Mouse (Mus musculus) heart, embryonic 15.5 days (tissue): ENCODE data around the gene Apoo. TPM values are rescaled to one million over a fixed set of nuclear protein-coding genes. Genes with fewer than 3 reads are reported as not detected.
"Not testable (repeated sequence)": the region's sequence is repeated elsewhere in the genome, so short reads cannot be mapped to it uniquely, and the experiment has no call there.

Experiments
- ATAC-seq: fragments of 200-750 bp; cut with Nextera tagmentation; replicated peaks from 2 replicates; pipeline ENCODE4 v1.8.0; 2017; ENCODE audit warnings: low read depth, moderate TSS enrichment; ENCODE audit not compliant: insufficient number of reproducible peaks, insufficient read depth, low FRiP score
- H3K27ac ChIP-seq: fragments of 300-500 bp; sonication (generic); 2 replicates; pipeline ENCODE4 v1.5.1; 2015; ENCODE audit warnings: mild to moderate bottlenecking, inconsistent platforms
- H3K27me3 ChIP-seq: fragments of 300-500 bp; sonication (generic); 2 replicates; pipeline ENCODE4 v1.6.1; 2015; ENCODE audit warnings: inconsistent platforms
- H3K36me3 ChIP-seq: fragments of 300-500 bp; sonication (generic); 2 replicates; pipeline ENCODE4 v1.6.1; 2015; ENCODE audit warnings: mild to moderate bottlenecking, inconsistent platforms
- H3K4me1 ChIP-seq: fragments of 300-500 bp; sonication (generic); replicated peaks from 2 replicates; pipeline ENCODE4 v1.6.1; 2015; ENCODE audit warnings: inconsistent platforms
- H3K4me2 ChIP-seq: fragments of 300-500 bp; sonication (generic); 2 replicates; pipeline ENCODE4 v1.6.1; 2015; ENCODE audit warnings: inconsistent platforms, mild to moderate bottlenecking, moderate library complexity
- H3K4me3 ChIP-seq: fragments of 300-500 bp; sonication (generic); 2 replicates; pipeline ENCODE4 v1.5.1; 2015; ENCODE audit warnings: mild to moderate bottlenecking, inconsistent platforms
- H3K9ac ChIP-seq: fragments of 300-500 bp; sonication (generic); 2 replicates; pipeline ENCODE4 v1.6.1; 2015; ENCODE audit warnings: mild to moderate bottlenecking, inconsistent platforms
- H3K9me3 ChIP-seq: fragments of 300-500 bp; sonication (generic); replicated peaks from 2 replicates; pipeline ENCODE4 v1.6.1; 2016; ENCODE audit warnings: inconsistent platforms
- WGBS: fragments of 180-500 bp; shearing (Covaris S2); methylation state at CpG from one replicate; pipeline ENCODE4 v1.1.7; 2015; ENCODE audit warnings: mixed read lengths; 5-methylcytosine and 5-hydroxymethylcytosine counted together
- polyA plus RNA-seq: library from polyadenylated mRNA; unstranded; fragments of >200 nt; fragmentation: Nextera tagmentation; extraction: Ambion mirVana; gene quantifications from 2 replicates; pipeline ENCODE4 v1.2.1, GENCODE M21; 2015

Apoo gene
- 178 and 229 TPM in 2 replicates for polyA plus RNA-seq

GRCm38 (mm10) chrX:94366670-94367241 lies at the start of gene Apoo, which contains the start of gene Fam90a1b:
TSS of gene Apoo (plus strand) at chrX:94367117.
TSS of gene Fam90a1b (minus strand) at chrX:94366777.
- H3K27me3 ChIP-seq: peaks cover 57% of the 10 kb centered on the region
- 9% methylated on average over 46 of the region's 46 CpGs for WGBS

DNA sequence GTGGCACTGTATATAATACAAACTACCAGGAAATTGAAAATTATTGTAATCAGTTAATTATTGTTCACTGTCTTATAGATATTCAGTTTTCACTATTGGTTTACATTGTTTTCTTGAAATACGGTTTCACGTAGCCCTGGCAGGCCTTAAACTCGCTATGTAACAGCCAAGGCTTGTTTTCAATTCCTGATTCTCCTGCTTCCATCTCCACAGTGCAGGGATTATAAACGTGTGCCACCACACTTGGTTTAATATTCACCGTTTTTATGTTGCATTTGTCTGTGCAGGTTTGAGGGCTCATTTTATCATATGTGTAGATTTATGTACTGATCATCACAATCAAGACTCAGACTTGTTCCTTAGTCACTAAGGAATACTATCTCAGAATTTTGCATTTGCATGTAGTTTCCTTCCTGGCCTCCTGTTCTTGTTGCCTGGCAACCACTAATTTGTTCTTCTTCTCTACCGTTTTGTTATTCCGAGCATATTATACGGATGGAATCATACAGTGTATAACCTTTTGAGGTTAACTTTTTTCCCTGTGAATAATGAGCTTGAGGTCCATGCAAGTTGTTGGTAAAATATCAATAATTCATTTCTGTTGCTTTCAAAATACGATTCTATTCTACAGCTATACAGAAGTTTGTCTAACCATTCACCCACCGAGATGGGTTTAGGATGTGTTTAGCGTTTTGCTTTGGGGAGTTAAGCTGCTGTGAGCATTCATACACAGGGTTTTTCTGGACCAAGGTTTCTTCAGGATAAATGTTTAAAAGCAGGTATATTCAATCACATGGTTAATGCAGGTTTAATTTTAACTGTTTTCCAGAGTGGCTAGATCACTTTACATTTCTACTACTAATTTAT lies 45.6 kb upstream of the Apoo start:
- no peaks in the 10 kb centered on the region for H3K9me3 ChIP-seq
- H3K4me3 ChIP-seq: no peak overlapping the region
- H3K4me2 ChIP-seq: no peak overlapping the region
- ATAC-seq: no peak
- H3K36me3 ChIP-seq: no peaks in the 10 kb centered on the region
- H3K9ac ChIP-seq: no peak overlapping the region
- peaks cover 44% of the 10 kb centered on the region for H3K27me3 ChIP-seq
- WGBS: 80% methylated on average over 11 of the region's 11 CpGs
- H3K27ac ChIP-seq: no peak overlapping the region
- no peaks in the 10 kb centered on the region for H3K4me1 ChIP-seq

More at GRCm38 (mm10) chrX:94366670-94367241, at the start of gene Apoo, which contains the start of gene Fam90a1b:
- Histone ChIP-seq H3K36me3 (no peaks in the 10 kb centered on the region), H3K27ac (peak within 1 kb of the TSS; percentile 85), H3K4me1 (peaks cover 8% of the 10 kb centered on the region; the same call in 1 of the 2 replicates), H3K4me2 (peak within 1 kb of the TSS; percentile 63), H3K9ac (peak within 1 kb of the TSS; percentile 70), H3K4me3 (peak within 1 kb of the TSS; percentile 69), H3K9me3 (no peaks in the 10 kb centered on the region)
- ATAC-seq: peak; percentile 99

- not testable (repeated sequence) for H3K27ac ChIP-seq, H3K9ac ChIP-seq, H3K4me3 ChIP-seq, H3K4me2 ChIP-seq, H3K36me3 ChIP-seq, H3K9me3 ChIP-seq, ATAC-seq, H3K4me1 ChIP-seq
- H3K27me3 ChIP-seq: peaks cover 43% of the 10 kb centered on the region
- 87% methylated on average over 4 of the region's 4 CpGs for WGBS
Measured at GRCm38 (mm10) chrX:94343638-94344037, 23.3 kb upstream of the Apoo start.

GRCm38 (mm10) chrX:94365381-94365925 lies 1.5 kb upstream of the Apoo start:
- no peak for ATAC-seq
- Histone ChIP-seq H3K4me3 (peak overlapping the region; percentile 69), H3K27me3 (peaks cover 62% of the 10 kb centered on the region), H3K9me3 (no peaks in the 10 kb centered on the region), H3K4me1 (peaks cover 8% of the 10 kb centered on the region; the same call in 1 of the 2 replicates), H3K9ac (no peak overlapping the region), H3K36me3 (no peaks in the 10 kb centered on the region), H3K27ac (no peak overlapping the region), H3K4me2 (peak overlapping the region; percentile 63)
- WGBS: 26% methylated on average over 13 of the region's 14 CpGs

GRCm38 (mm10) chrX:94366029-94366428 lies 888 bp upstream of the Apoo start:
- no peak for ATAC-seq
- 22% methylated on average over 15 of the region's 16 CpGs for WGBS

GRCm38 (mm10) chrX:94367248-94367647 lies 331 bp downstream of the Apoo start:
- peak overlapping the region; percentile 85 for H3K27ac ChIP-seq
- peaks cover 8% of the 10 kb centered on the region; the same call in 1 of the 2 replicates for H3K4me1 ChIP-seq
- peak; percentile 24; the same call in 1 of the 2 replicates for ATAC-seq
- 19% methylated on average over 17 of the region's 17 CpGs for WGBS
- peak overlapping the region; percentile 69 for H3K4me3 ChIP-seq
- peak overlapping the region; percentile 51 for H3K4me2 ChIP-seq
- H3K9ac ChIP-seq: peak overlapping the region; percentile 70
- peaks cover 52% of the 10 kb centered on the region for H3K27me3 ChIP-seq
- H3K9me3 ChIP-seq: no peaks in the 10 kb centered on the region
- H3K36me3 ChIP-seq: no peaks in the 10 kb centered on the region

More at GRCm38 (mm10) chrX:94366029-94366428, 888 bp upstream of the Apoo start:
- H3K9me3 ChIP-seq: no peaks in the 10 kb centered on the region
- H3K27me3 ChIP-seq: peaks cover 57% of the 10 kb centered on the region
- H3K4me2 ChIP-seq: peak overlapping the region; percentile 63
- no peak overlapping the region for H3K27ac ChIP-seq
- H3K9ac ChIP-seq: no peak overlapping the region
- no peaks in the 10 kb centered on the region for H3K36me3 ChIP-seq
- H3K4me1 ChIP-seq: peaks cover 8% of the 10 kb centered on the region; the same call in 1 of the 2 replicates
- H3K4me3 ChIP-seq: peak overlapping the region; percentile 69

DNA sequence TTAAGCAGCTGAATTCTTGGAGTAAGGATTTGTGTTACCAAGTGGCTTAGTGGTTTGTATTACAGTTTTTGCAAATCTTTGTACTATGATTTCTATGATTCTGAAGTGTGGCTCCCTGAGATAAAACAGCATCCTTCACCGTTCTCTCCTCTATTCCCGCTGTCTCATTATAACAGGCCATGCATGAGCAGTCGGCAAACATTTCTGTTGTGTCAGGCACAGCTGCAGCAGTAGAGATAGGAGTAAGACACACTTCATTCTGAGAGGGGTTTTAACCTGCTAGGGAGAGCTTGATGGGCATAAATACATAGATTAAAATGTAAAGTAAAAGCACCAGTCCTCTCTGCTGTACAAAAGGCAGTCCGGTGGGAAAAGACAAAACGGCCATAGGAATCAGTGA lies 11.8 kb downstream of the Apoo start:
- H3K9ac ChIP-seq: no peak overlapping the region
- H3K9me3 ChIP-seq: no peaks in the 10 kb centered on the region
- H3K4me1 ChIP-seq: no peaks in the 10 kb centered on the region
- H3K4me2 ChIP-seq: no peak overlapping the region
- H3K4me3 ChIP-seq: no peak overlapping the region
- H3K36me3 ChIP-seq: no peaks in the 10 kb centered on the region
- peak overlapping the region; percentile 47; the same call in 1 of the 2 replicates for H3K27ac ChIP-seq
- no peak for ATAC-seq
- WGBS: 68% methylated on average over 5 of the region's 5 CpGs
- peaks cover 10% of the 10 kb centered on the region for H3K27me3 ChIP-seq

DNA sequence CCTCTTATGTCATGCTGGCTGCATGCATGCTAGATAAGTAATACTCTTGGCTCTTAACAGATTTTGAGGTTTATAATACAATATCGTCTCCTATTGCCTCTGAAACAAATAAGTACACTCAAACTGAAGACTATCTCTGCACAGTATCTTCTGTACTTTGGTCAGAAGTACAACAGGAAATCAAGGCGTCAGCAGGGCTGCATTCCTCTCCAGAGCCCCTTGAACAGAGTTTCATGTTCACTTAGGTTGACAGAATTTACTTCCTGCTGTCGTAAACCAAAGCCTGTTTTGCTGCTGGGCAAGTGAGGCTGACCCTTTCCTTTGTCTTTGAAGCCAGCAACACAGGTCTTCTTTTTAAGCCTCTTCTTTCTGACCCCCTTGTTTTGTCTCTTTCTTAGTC lies 42.1 kb downstream of the Apoo start:
- H3K4me3 ChIP-seq: no peak overlapping the region
- H3K36me3 ChIP-seq: no peaks in the 10 kb centered on the region
- 37% methylated on average over 3 of the region's 3 CpGs for WGBS
- H3K9me3 ChIP-seq: no peaks in the 10 kb centered on the region
- ATAC-seq: no peak
- H3K4me1 ChIP-seq: no peaks in the 10 kb centered on the region
- peaks cover 3% of the 10 kb centered on the region; the same call in 1 of the 2 replicates for H3K27me3 ChIP-seq
- no peak overlapping the region for H3K27ac ChIP-seq
- no peak overlapping the region for H3K4me2 ChIP-seq
- H3K9ac ChIP-seq: no peak overlapping the region

GRCm38 (mm10) chrX:94420210-94420609 lies 53.3 kb downstream of the Apoo start:
- WGBS: 83% methylated on average over 2 of the region's 2 CpGs

GRCm38 (mm10) chrX:94431548-94432375 lies 64.8 kb downstream of the Apoo start:
- WGBS: 43% methylated on average over 9 of the region's 9 CpGs
- H3K9me3 ChIP-seq: no peaks in the 10 kb centered on the region
- no peak overlapping the region for H3K4me2 ChIP-seq
- no peak for ATAC-seq
- no peak overlapping the region for H3K4me3 ChIP-seq
- no peak overlapping the region for H3K27ac ChIP-seq
- H3K4me1 ChIP-seq: no peaks in the 10 kb centered on the region
- no peak overlapping the region for H3K9ac ChIP-seq
- H3K36me3 ChIP-seq: no peaks in the 10 kb centered on the region
- H3K27me3 ChIP-seq: peaks cover 7% of the 10 kb centered on the region

More at GRCm38 (mm10) chrX:94420210-94420609, 53.3 kb downstream of the Apoo start:
- no peak for ATAC-seq
- H3K9ac ChIP-seq: no peak overlapping the region
- no peak overlapping the region for H3K4me2 ChIP-seq
- no peaks in the 10 kb centered on the region for H3K9me3 ChIP-seq
- H3K27ac ChIP-seq: no peak overlapping the region
- no peaks in the 10 kb centered on the region for H3K27me3 ChIP-seq
- H3K4me3 ChIP-seq: no peak overlapping the region
- H3K4me1 ChIP-seq: no peaks in the 10 kb centered on the region
- peaks cover 9% of the 10 kb centered on the region; the same call in 1 of the 2 replicates for H3K36me3 ChIP-seq
